Mouse (Mus musculus) right cerebral cortex, postnatal 25 days (tissue): Measurements from ENCODE around the gene Phf11d.
"Not testable (repeated sequence)": the region's sequence is repeated elsewhere in the genome, so short reads cannot be mapped to it uniquely, and the experiment has no call there.

ENCODE experiments used
- DNase-seq: peaks from one replicate; pipeline ENCODE4 v3.0.0; 2022

Gene Phf11d

GRCm38 (mm10) chr14:59365244-59365644 is at the start of gene Phf11d:
Gene Phf11d (minus strand): TSS chr14:59365470.
- DNase-seq, result peak; percentile 6

- not testable (repeated sequence) for DNase-seq
Measured at GRCm38 (mm10) chr14:59414979-59415378, 49.7 kb upstream of the Phf11d start.

GRCm38 (mm10) chr14:59396999-59397398 is 31.7 kb upstream of the Phf11d start:
- no peak for DNase-seq

- no peak for DNase-seq
Measured at GRCm38 (mm10) chr14:59395281-59395680, 30.0 kb upstream of the Phf11d start, which contains the start of gene Phf11c. Gene Phf11c (minus strand): TSS chr14:59395381.

- DNase-seq, result peak; percentile 24
Measured at GRCm38 (mm10) chr14:59390181-59390580, 24.9 kb upstream of the Phf11d start.

GRCm38 (mm10) chr14:59389532-59389931 is 24.3 kb upstream of the Phf11d start:
- DNase-seq, result no peak

- DNase-seq, result no peak
Measured at GRCm38 (mm10) chr14:59370348-59371068, 5.2 kb upstream of the Phf11d start.

- no peak for DNase-seq
Measured at GRCm38 (mm10) chr14:59366386-59367105, 1.3 kb upstream of the Phf11d start.

- not testable (repeated sequence) for DNase-seq
Measured at GRCm38 (mm10) chr14:59341189-59341588, 24.1 kb downstream of the Phf11d start, which contains the start of gene Phf11b. Gene Phf11b (minus strand): TSS chr14:59341351.

GRCm38 (mm10) chr14:59339541-59339940 is 25.7 kb downstream of the Phf11d start:
- no peak for DNase-seq

- DNase-seq, result not testable (repeated sequence)
Measured at GRCm38 (mm10) chr14:59336056-59336455, 29.2 kb downstream of the Phf11d start.

- DNase-seq, result peak; percentile 14
Measured at GRCm38 (mm10) chr14:59330499-59330898, 34.8 kb downstream of the Phf11d start.

GRCm38 (mm10) chr14:59319970-59320369 is 45.3 kb downstream of the Phf11d start:
- not testable (repeated sequence) for DNase-seq

GRCm38 (mm10) chr14:59319036-59319435 is 46.2 kb downstream of the Phf11d start:
- DNase-seq, result not testable (repeated sequence)
